In genomic region chr16:86604166-86604565, GRCm38 (mm10) we compare ENCODE assay signal across 15 mouse cellular contexts.
DNase-seq lines count a peak whose midpoint lies in the region; ATAC-seq and TF ChIP-seq lines count a peak whose summit lies in the region.
"Had no signal": no experiment of that assay in that cellular context is flagged by ENCODE, and none has a peak within 500 bp of the region (broad histone marks: within the 10 kb centered on the region; RNA-seq: fewer than 3 reads in every experiment).

No protein-coding gene starts in this region.

- H3K9ac ChIP-seq in embryonic facial prominence, embryonic 14.5 days (ENCODE audit: low read depth, low read length) = no peak overlapping the region
- H3K9ac ChIP-seq: heart, embryonic 15.5 days; hindbrain, embryonic 13.5 days; liver, embryonic 12.5 days had no signal

- TF ChIP-seq CTCF in layer of hippocampus, adult 2 months (conservative IDR thresholded peaks at IDR 0.05) = no peak

- 73% methylated on average over 7 of the region's 7 CpGs for WGBS in embryonic facial prominence, embryonic 14.5 days
- 88% methylated on average over 7 of the region's 7 CpGs for WGBS in embryonic facial prominence, embryonic 10.5 days

- DNase-seq in embryonic facial prominence, embryonic 14.5 days (ENCODE audit: low spot score) = peak; percentile 35
- DNase-seq in embryonic facial prominence, embryonic 10.5 days (ENCODE audit: low spot score) = no peak
- DNase-seq in layer of hippocampus, adult 2 months (ENCODE audit: low spot score in 2 of 2) = peak; percentile 3 to 24
- no peak for DNase-seq in layer of hippocampus, adult 11-12 months (ENCODE audit: low spot score)
- peak; percentile 49 for DNase-seq in testis, postnatal 10 days (ENCODE audit: low spot score)
- no peak for DNase-seq in testis, postnatal 14 days (ENCODE audit: low spot score)
- DNase-seq in adipocyte (ENCODE audit: low spot score) = no peak
- no peak for DNase-seq in embryo, embryonic 11 days
- DNase-seq: adrenal gland, adult 8-10 months had no signal

- no peak overlapping the region for H3K27ac ChIP-seq in embryonic facial prominence, embryonic 14.5 days (replicated peaks; ENCODE audit: low read depth, low read length)
- no peak overlapping the region for H3K27ac ChIP-seq in embryonic facial prominence, embryonic 10.5 days (replicated peaks)
- H3K27ac ChIP-seq in layer of hippocampus, adult 2 months = peak overlapping the region; percentile 29; the same call in 1 of the 2 replicates
- H3K27ac ChIP-seq: heart, embryonic 15.5 days; hindbrain, embryonic 13.5 days; kidney, postnatal 0 days; liver, embryonic 12.5 days had no signal

- no peak overlapping the region for H3K4me2 ChIP-seq in embryonic facial prominence, embryonic 14.5 days (ENCODE audit: low read depth, low read length)
- H3K4me2 ChIP-seq: heart, embryonic 15.5 days; hindbrain, embryonic 13.5 days; liver, embryonic 12.5 days had no signal

- no peak overlapping the region for H3K4me3 ChIP-seq in embryonic facial prominence, embryonic 14.5 days (ENCODE audit: low read depth, low read length)
- H3K4me3 ChIP-seq in embryonic facial prominence, embryonic 10.5 days = no peak overlapping the region
- H3K4me3 ChIP-seq in layer of hippocampus, adult 2 months = no peak overlapping the region
- H3K4me3 ChIP-seq: heart, embryonic 15.5 days; hindbrain, embryonic 13.5 days; liver, embryonic 12.5 days; megakaryocyte, embryonic 14.5 days had no signal

- no peaks in the 10 kb centered on the region for H3K9me3 ChIP-seq in embryonic facial prominence, embryonic 14.5 days (ENCODE audit: control insufficient read depth, low read length)
- H3K9me3 ChIP-seq in embryonic facial prominence, embryonic 10.5 days = no peaks in the 10 kb centered on the region
- H3K9me3 ChIP-seq: heart, embryonic 15.5 days; hindbrain, embryonic 13.5 days; liver, embryonic 12.5 days had no signal

- H3K36me3 ChIP-seq in embryonic facial prominence, embryonic 14.5 days (ENCODE audit: control insufficient read depth, insufficient read depth, low read length) = no peaks in the 10 kb centered on the region
- H3K36me3 ChIP-seq in embryonic facial prominence, embryonic 10.5 days (replicated peaks) = no peaks in the 10 kb centered on the region
- H3K36me3 ChIP-seq: heart, embryonic 15.5 days; hindbrain, embryonic 13.5 days; liver, embryonic 12.5 days had no signal

- no peaks in the 10 kb centered on the region for H3K27me3 ChIP-seq in embryonic facial prominence, embryonic 14.5 days (replicated peaks; ENCODE audit: control insufficient read depth, insufficient read depth, low read length)
- H3K27me3 ChIP-seq in embryonic facial prominence, embryonic 10.5 days (replicated peaks; ENCODE audit: low read depth, poor library complexity, severe bottlenecking) = no peaks in the 10 kb centered on the region
- H3K27me3 ChIP-seq: heart, embryonic 15.5 days; hindbrain, embryonic 13.5 days; liver, embryonic 12.5 days; megakaryocyte, embryonic 14.5 days had no signal

- peak; percentile 60; the same call in 1 of the 2 replicates for ATAC-seq in embryonic facial prominence, embryonic 14.5 days (ENCODE audit: low read depth)
- ATAC-seq: CD4-positive, CD25-positive, alpha-beta regulatory T cell, adult 4 months; liver, embryonic 12.5 days had no signal

- H3K4me1 ChIP-seq in embryonic facial prominence, embryonic 14.5 days (ENCODE audit: control insufficient read depth, insufficient read depth, low read length) = no peaks in the 10 kb centered on the region
- no peaks in the 10 kb centered on the region for H3K4me1 ChIP-seq in embryonic facial prominence, embryonic 10.5 days
- H3K4me1 ChIP-seq: heart, embryonic 15.5 days; hindbrain, embryonic 13.5 days; liver, embryonic 12.5 days; megakaryocyte, embryonic 14.5 days had no signal

Comparison
In these comparisons a context has a peak if more than half of its experiments do, and no peak if none do; other contexts are left out.
1. DNase-seq: peak in embryonic facial prominence, embryonic 14.5 days (single experiment), layer of hippocampus, adult 2 months (2 of 2) and testis, postnatal 10 days (single experiment); none in embryonic facial prominence, embryonic 10.5 days (single experiment), layer of hippocampus, adult 11-12 months (single experiment), testis, postnatal 14 days (single experiment), adipocyte (single experiment) and embryo, embryonic 11 days (single experiment).